Mouse (Mus musculus) large intestine, adult 2 months (tissue): ENCODE measurements around the gene Zbtb40. TPM values are rescaled to one million over a fixed set of nuclear protein-coding genes. Genes with fewer than 3 reads are reported as not detected.

Experiments
- DNase-seq: peaks from one replicate; pipeline ENCODE4 v3.0.0-alpha.2; 2012; ENCODE audit warnings: low read depth, low spot score
- WGBS: fragments of 180-500 bp; shearing (Covaris S2); methylation state at CpG from one replicate; pipeline ENCODE4 v1.1.7; 2018; 5-methylcytosine and 5-hydroxymethylcytosine counted together
- polyA plus RNA-seq: library from polyadenylated mRNA; depleted of rRNA; stranded (reverse); fragments of >200 nt; gene quantifications from 2 replicates; pipeline ENCODE4 v1.2.3, GENCODE M21; 2012; rRNA removed

The Zbtb40 gene
- polyA plus RNA-seq, 1 experiment: 5.7 TPM

DNA sequence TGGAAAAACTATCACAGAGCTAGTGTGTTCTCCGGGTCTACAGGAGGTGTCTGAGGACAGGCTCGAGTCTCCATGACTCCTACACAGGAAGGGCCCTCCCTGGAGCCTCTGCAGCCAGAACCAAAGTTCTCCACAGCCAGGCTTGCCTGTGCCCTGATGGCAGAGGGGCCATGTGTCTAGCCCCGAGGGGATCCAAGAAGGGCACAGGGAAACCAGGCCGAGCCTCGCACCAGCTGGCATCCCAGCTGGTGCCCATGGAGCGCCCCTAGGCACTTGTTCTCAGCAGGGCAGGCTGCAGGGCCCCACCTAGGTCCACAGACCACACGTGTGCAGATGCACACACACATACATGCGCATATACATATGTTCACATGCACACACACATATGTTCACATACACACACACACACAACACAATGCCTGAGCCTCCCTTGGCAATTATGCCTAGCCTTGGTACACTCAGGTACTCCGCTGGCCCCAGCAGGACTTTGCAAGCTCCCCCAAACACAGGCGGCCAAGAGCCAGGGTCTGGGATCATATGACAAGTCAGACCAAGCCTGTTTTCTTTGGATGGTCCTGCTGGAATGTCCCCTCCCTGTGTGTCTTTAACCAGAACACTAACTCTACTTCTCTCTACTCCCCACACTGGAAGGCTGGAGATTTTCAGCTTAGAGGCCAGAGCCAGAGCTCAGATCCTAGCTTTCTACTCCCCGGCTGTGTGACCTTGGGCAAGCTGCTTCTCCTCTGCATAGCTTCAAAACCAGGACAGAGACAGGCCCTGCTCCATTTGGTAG lies 103.8 kb downstream of the Zbtb40 start:
- no peak for DNase-seq
- 79% methylated on average over 11 of the region's 11 CpGs for WGBS

DNA sequence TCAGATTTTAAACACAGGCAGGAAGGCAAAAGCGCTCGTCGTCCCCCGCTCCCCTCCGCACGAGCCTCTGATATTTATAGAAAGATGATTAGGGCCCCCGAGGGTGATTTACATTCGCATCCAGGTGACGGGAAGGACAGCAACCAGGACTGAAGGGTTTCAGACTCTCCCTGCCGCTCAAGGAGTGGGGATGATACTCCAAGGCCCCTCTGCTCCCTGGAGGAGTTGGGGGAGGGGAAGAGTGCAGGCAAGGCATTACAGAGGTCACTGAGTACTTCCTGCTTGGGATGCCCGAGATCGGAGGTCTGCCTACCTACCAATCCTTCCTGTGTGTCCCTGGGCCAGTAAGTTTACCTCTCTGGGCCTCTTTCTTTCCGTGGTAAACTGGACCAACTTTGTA lies 105.4 kb downstream of the Zbtb40 start:
- no peak for DNase-seq
- WGBS: 37% methylated on average over 13 of the region's 13 CpGs

DNA sequence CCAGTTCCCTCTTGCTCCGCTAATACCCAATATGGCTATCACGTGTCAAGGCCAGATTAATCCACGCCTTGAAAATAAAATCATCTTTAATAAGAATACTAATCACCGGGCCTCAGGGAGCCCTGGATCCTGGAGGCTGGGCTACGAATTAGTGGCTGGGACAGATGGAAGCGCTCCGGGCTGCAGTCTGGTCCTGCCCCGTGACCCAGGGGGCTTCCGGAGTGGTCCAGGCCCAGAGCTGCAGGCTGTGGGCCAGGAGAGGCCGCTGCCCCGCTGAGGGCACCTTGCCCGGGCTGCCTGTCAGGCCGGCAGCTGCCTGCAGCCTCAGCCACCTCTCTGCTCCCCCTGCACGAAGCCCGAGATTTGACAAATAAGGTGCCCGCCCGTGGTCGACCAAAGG lies 105.8 kb downstream of the Zbtb40 start:
- WGBS: 30% methylated on average over 18 of the region's 18 CpGs
- DNase-seq: no peak

DNA sequence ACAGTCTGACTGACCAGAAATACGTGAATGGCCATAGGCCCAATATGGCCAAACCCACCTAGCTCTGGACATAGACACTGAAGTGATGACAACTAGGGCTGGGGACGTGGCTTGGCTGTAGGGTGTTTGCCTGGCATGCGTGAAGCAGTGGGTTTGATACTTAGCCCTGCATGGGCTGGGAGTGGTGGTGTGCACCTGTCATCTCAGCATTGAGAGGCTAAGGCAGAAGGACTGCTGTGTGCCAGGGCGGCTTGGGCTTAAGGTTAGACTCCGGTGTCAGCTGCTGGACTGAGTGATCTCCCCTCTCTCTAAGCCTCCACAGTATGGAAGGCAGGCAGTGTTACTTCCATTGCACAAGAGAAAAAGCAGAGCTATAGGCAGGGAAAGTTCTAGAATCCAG lies 110.7 kb downstream of the Zbtb40 start:
- 88% methylated on average over 5 of the region's 5 CpGs for WGBS
- DNase-seq: no peak

DNA sequence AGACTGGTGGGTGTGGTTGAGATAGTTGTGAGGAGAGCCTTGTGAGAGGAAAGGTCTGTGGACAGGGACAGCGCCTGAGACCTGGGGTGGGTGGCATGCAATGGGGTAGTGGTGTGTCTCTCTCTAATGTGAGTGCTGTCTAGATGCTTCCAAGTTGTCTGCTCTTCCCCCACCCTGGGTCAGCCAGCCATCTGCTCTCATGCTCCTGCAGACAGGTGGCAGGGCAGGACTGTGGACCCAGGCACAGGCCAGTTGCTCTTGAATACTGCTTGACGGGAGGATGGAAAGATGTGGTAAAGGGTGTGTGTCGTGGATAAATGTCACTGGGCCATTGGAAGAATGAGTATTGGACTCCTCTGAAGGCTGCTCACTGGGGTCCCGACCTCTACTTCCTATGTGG lies 111.3 kb downstream of the Zbtb40 start:
- DNase-seq: no peak
- WGBS: 56% methylated on average over 4 of the region's 4 CpGs

DNA sequence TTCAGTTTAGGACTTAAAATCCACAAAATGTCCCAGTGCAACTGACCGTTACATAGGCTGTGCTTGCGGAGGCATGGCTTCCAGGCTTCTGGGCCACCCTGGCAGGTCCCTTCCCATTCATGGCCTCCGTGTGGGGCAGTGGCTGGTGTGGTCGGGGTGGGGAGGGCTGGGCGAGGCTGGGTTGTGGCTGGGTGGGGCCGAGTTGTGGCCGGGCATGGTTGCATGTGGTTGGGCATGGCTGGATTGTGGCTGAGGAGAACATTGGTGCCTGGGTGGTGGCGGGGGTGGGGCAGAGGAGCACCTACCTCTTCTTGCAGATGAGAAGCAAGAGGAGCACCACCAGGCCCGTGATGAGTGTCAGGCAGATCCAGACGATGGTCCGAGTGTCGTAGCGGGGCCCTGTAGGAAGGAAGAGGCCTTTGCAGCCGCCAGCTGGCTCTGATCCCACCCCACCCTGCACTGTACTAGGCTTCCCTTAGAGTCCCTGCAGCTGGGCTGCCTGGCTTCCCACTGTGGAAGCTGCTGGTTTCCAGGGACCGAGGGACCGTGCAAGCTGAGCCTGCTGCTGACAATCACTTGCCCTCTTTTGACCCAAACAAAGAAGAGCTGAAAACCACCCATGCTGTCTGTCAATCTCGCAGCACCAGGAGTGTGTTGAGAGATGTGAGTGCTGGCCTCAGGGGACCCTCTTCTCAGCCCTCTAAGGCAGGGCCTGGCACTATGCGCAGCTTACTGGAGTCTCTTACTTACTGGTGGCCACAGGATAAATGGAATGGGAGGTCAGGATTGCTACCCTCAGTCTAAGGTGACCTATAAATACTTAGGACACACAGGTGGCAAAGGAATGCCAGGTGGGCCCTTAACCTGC lies 113.6 kb downstream of the Zbtb40 start:
- DNase-seq: no peak
- 39% methylated on average over 18 of the region's 18 CpGs for WGBS

DNA sequence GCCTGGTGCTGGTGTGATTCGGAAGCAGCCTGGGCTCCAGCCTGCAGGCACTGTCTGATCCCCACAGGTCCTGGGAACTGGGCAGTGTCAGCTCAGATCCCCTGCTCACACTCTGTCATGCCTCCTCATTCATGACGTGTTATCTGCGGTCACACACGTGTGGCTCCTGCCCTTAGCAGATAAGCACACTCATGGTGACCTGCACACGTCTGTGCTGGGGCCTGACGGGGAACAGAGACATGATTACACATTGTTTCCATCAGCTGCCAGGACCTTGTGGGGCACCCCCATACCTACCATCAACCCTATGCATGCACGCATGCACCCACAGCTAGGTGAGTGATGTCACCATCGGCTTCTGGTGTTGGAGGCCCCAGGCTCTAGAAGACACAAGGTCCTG lies 118.1 kb downstream of the Zbtb40 start:
- WGBS: 80% methylated on average over 8 of the region's 8 CpGs
- no peak for DNase-seq

Other genes with a start within 250 kb of the Zbtb40 start
- 26.2 and 47.4 TPM in 2 replicates for gene Ephb2, start 212.8 kb downstream of the Zbtb40 start, polyA plus RNA-seq
- 112 and 139 TPM in 2 replicates for gene C1qb, start 162.6 kb downstream of the Zbtb40 start, polyA plus RNA-seq
- gene C1qc, start 155.7 kb downstream of the Zbtb40 start, polyA plus RNA-seq: 90.7 and 119 TPM in 2 replicates
- gene C1qa, start 150.0 kb downstream of the Zbtb40 start, polyA plus RNA-seq: 94.7 and 103 TPM in 2 replicates
- gene Epha8, start 92.0 kb downstream of the Zbtb40 start, polyA plus RNA-seq: 0.15 and 0.17 TPM in 2 replicates
- gene Wnt4, start 228.7 kb upstream of the Zbtb40 start, polyA plus RNA-seq: 3.4 and 3.5 TPM in 2 replicates